Mouse (Mus musculus) right cerebral cortex, postnatal 36 days (tissue): ENCODE measurements around the gene Capn3.

Experiments used
- DNase-seq, 2 experiments: peaks; one replicate each; pipeline ENCODE4 v3.0.0; 2022; ENCODE audit warnings: low spot score in 2 of 2, mixed read lengths in 1 of 2

Capn3 gene

DNA sequence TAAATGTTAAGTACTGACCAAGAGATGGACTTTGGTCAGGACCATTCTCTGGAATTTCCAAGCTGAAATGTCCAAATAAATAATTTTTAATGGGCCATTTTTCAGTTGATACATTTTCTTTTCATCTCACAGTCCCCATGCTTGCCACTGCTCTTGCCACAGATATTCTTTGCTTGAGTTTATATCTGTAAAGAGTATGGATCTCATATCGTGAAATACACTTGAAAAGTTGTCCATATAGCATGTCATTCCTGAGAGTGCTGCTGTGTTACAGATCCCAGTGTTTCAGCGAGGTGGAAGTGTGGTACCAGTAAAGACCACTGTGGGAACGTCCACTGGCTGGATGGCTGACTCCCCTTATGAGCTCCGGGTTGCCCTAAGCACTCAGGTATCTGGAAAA lies at the start of gene Capn3:
TSS of gene Capn3 (plus strand) at position 301 of the 400 bp plus-strand sequence.
- no peak for DNase-seq

DNA sequence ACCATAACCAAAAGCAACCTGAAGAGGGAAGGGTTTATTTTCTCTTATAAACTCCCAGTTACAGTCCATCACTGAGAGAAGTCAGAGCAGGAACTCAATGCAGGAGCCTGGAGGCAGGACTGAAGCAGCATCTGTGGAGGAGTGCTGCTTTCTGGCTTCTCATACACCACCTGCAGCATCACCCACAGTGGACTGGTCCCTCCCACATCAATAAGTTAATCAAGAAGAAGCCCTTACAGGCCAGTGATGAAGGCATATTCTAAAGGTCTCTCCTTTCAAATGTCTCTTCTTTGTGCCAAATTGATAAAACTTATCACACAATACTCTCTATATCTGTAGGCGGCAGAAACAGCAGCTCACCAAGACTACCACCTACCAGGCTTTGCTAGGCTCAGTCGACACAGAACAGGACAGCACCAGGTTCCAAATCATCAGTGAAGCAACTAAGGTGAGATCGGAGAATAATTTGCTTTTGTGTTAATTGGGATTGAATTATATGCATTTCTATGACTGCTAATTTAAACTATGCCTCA lies 44.7 kb upstream of the Capn3 start:
- no peak for DNase-seq

DNA sequence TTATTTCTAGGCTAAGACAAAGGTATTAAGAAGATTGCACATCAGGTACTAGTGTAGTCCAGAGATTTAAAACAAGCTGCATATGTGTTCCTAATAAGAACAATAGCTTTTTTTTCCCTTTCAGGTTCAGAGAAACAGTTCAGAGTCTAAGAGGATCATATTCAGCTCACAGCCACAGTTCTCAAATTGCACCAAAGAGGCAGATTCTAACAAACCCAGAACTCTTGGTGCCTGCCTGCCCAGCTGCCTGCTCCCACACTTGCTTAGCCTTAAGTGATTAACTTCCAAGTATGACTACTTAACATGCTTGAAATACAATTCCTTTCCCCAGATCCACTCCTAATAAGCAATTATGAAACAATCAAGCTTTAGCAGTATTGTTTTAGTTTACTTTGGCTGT lies 41.7 kb upstream of the Capn3 start:
- DNase-seq = no peak

DNA sequence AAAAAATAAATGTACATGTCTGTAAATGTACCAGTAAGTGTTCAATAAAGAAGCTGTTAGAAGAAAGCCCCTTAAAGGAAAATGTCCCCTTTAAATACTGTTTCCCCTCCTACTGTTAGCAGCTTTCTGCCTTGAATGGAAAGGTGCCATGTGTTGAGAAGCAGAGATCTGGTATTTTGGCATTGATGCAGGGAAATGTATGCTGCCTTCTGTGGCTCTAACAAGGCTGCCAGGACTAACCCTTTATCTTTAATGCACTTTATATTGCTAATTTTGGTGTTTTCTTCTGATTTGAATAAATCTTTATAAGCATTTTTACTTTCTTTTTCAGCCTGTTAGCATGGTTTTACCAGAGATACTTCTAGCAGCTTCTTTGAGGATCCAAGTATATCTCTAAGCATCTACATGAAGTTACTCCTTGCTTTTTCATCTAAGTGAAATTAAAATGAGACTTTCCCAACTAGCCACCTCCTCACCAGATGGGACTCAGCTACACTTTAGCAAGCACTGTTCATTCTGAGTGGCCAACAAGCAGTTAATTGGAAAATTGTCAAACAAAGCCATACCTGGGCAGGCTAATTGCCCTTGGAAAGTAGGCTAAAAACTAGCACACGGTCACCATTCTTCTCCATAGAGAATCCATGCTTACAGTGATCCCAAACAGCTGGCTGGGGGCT lies 40.9 kb upstream of the Capn3 start:
- no peak for DNase-seq

DNA sequence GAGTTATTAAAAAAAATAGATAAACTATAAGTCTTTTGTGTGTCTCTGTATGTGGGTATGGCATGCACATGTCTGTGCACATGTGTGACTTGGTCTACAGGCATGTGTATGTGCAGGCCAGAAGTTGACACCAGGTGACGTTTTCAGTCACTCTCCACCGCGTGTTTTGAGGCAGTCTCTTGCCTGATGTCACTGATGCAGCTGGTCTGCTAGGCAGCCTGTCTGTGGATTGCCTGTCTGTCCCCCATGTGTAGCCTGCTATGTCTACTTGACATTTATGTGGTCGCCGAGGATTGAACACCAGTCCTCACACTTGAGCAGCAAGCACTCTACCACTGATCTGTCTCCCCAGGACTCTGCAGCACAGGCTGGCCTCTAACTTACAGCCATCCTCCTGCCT lies 31.4 kb upstream of the Capn3 start:
- no peak for DNase-seq

DNA sequence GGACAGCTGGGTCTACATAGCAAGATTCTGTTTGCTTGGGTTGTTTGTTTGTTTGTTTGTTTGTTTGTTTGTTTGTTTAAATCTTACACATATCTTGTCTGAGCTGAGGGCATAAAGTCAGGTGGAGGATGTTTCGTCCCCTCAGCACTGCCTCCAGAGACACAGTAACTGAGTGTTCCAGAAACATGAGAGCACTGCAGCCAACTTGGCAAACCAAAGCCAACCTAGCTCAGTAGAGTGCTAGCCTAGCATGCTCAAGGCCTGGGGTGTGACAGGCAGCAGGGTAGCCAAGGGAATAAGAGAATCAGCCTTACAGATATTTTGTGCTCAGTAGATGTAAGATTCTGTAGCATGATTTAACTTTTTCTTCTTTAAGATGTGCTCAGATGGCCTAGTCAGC lies 11.3 kb upstream of the Capn3 start:
- DNase-seq = no peak

DNA sequence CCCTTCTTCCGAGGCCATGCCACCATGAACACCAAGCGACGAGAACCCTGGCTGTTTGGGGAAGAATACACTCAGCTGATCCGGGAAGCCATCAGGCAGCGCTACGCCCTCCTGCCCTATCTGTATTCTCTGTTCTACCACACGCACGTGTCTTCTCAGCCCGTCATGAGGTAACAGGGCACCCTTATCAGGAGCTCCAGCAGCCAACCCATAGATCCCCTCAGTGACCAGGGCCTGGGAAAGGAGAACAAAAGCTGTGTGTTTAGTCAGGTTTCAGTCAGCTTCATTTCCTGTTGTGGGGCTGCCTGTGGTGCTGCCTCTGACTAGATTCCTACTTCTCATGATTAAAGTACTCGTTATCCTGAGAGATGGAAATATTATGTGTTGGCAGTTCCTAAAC lies 9.4 kb upstream of the Capn3 start:
- DNase-seq = no peak

DNA sequence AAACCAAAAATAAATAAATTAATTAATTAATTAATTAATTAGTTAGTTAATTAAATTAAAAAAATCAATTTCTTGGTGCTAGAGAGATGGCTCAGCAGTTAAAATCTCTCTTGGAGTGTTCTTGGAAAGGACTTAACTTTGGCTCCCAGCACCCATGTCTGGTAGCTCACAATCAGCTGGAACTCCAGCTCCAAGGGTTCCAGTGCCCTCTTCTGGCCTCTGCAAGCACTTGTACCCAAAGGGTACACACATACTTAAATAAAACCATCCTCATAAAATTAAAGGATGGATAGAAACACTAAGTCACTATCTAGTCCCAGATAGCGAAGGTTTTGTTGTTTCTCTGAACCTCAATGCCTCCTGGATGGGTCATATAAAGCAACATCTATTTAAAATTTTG lies 8.5 kb upstream of the Capn3 start:
- DNase-seq = no peak

DNA sequence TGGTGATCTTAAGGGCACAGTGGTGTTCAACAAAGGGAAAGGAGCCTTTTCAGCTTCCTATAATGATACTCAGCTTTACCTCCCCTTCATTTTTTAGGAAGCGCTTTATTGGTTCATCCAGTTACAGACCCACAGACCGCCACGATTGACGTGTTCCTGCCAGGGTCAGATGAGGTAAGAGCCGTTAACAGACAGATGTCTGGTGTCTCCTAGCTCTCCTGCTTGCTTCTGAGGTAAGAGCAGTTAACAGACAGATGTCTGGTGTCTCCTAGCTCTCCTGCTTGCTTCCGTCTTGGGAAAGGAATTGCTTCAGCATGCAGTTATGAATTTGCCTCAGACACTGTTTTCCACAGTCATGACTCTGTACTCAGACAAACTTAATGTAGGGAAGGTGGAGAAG lies 5.1 kb upstream of the Capn3 start:
- DNase-seq = no peak

DNA sequence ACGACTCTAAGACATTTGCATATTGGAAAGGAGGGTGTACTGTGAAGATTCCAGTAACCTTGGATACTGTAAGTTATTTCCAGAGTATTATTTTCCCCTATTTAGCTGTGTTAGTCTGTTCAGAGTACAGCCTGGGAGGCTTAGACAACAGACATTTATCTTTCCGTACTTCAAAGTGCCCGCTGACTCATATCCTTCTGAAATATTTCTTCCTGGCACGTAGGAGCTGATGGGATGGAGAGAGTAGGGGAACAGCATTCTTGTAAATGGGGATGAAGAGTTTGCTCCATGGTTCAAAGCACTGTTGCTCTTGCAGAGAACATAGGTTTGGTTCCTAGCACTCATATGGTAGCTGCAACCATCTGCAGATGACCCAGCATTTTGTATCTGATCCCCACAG lies 3.2 kb upstream of the Capn3 start:
- no peak for DNase-seq

DNA sequence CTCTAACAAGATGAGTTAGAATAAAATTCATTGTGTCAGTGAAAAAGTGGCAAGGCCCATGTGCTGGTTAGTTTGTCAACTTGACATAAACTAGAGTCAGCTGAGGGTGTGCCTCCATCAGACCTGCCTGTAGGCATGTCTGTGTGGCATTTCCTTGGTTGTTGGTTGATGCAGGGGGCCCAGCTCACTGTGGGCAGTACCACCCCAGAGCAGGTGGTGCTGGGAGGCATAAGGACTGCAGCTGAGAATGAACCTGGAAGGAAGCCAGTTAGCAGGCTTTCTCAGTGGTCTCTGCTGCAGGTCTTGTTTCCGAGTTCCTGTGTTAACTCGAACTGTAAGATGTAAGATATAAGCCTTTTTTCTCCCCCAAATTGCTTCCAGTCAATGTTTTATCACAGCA lies 832 bp upstream of the Capn3 start:
- no peak for DNase-seq

DNA sequence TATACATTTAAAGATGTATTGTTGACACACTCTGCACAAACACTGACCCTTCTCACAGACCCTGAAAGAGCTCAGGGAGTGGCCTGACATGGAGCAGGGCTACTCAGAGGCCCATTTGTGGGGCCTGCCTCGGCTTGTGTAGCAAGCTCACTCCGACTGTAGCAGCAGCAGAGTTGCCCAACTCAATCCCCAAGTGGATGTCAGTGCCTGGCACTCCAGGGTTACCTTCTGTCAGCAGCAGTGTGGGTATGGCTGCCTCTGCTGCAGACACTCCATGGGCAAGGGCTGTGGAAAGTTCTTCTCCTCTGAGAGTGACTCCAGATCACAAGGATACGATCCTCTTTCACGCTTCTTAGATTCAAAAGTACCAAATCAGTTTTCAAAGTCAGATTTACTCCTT lies 4.4 kb downstream of the Capn3 start:
- DNase-seq = no peak

DNA sequence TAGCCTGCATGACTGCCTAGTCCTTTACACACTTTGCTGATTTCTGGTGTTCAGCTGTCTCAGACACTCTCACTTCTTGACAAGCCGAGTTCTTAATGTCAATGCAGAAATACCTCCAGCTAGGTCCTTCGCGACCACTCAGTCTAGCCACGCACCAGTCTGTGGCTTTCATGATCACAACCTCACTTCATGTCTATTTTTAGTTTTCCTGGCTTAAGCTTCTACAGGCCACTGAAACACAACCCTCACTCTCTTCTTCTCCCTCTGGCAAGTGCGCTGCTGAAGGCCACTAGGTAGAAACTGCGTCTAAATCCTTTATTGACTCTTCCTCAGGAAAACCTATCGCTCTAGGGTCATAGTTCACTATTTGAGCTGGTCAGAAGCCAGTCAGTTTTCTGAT lies 7.5 kb downstream of the Capn3 start:
- DNase-seq = no peak

DNA sequence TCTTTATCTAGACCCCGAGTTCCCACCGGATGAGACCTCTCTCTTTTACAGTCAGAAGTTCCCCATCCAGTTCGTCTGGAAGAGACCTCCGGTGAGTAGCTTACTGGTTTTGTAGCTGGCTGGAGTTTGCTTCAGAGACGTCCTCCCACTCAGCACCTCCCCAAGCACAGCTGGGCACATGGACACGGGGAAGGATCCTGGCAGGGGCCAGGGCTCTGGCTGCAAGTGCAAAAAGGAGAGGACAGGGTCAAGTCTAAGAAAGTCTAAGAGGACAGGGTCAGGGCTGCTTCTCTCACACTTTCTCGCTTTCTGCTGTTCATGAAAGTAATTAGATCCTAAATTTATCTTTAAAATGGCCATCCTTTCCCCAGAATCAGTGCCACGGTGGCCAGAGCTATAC lies 8.3 kb downstream of the Capn3 start:
- DNase-seq = no peak

DNA sequence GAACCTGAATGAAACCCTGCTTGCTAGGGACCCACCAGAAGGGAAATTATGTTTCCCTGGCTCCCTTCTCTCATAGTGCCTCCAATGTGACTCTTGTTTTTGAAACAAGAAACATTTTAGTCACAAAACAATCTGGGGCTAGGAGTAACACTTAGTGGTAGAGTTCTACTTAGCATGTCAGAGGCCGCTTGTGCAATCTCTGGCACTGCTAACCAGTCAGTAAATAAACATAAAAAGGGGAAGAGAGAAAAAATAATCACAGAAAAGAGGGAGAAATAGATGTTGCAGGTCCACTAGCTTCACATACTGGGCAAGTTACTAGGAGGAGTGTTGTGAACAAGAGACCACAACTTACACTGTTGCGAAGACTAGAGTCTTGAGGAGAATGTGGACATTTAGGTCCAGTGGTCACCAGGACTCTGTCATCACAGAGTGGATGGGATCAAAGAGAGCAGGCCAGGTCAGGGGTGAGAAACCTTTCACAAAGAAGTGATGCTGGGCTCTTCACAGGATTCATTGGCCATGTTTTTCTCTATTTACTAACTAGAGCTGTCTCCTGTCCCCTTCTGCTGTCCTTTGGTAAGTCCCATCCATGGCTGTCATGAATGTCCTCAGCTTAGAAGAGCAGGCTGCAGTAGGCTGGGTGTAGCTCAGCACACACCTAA lies 9.0 kb downstream of the Capn3 start:
- DNase-seq = no peak

DNA sequence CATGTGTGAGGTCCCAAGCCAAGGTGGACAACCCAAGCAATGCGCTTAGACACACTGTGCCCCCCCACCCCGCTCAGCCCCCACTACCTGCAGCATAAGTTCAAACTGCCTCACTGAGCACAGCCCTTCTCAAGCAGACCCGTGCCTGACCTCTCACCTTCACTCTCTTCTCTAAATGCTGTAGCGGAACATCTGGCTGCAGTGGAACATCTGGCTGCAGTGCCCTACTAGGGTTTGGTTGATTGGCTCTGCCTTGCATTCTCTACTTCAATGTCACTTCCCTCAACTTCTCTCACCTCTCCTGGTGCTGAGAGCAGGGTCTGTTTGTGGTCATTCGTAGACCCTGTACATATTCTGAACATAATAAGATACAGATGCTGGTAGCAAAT lies 9.6 kb downstream of the Capn3 start:
- no peak for DNase-seq

DNA sequence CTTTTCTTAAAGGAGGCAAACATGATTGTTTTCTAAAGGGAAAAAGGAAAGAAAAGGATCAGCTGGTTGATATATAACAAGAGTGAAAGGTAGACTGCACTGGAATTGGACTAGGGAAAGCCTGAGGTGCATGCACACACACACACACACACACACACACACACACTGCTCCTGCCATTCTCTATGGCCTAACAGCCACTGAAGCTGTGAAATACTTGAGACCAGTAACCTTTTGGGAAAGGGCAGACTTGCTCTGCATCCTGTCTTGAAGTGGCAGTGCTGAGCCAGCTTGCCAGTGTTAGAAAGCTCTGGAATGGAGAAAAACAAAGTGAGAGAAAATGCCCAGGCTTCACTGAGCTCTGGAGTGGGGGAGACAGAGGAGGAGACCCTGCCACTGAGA lies 12.2 kb downstream of the Capn3 start:
- DNase-seq = no peak

DNA sequence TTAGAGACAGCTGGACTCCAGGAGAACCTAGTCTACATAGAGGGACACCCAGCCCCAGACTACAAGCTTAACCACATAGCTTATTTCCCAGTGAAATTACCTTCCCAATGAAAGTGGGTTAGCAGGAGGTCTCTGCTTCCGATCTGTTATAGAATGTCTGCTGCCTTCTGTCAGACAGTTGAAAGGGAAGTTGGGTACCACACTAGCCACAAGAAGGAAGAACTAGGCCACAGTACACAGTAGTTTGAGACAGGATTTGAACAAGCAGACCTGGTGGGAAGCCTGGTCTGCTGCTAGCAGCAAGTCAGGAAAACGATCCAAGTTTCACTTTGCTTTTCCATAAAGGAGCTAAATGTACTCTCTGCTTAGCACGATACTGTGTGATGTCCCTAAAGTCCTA lies 13.4 kb downstream of the Capn3 start:
- DNase-seq = no peak

DNA sequence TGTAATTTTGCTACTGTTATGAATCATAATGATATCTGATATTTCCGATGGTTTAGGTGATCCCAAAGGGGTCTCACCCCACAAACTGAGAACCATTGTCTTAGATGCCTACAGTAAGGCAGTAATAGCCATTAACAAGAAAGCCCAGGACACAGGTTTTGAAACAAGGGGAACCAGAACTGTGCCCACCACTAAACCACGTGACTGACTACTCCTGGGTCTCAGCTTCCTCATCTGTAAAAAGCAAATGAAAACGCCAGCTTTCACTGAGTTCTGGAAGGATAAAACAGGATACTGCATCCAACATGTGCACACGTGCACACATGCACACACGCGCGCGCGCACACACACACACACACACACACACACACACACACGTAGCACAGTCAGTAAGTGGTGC lies 13.9 kb downstream of the Capn3 start:
- DNase-seq = no peak

DNA sequence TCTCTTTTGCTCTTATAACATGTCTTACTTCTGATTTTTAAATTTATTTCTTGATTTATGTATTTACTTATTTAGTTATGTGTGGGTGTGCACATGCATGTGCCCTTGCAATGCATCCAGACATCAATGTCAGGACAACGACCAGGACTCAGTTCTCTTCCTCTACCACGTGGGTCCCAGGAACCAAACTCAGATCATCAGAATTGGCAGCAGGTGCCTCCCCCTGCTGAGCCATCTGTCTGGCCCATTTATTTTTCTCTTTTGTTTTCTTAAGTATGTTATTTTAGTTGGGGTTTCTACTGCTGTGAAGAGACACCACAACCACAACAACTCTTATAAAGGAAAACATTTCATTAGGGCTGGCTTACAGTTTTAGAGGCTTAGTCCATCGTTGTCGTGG lies 15.0 kb downstream of the Capn3 start:
- no peak for DNase-seq

DNA sequence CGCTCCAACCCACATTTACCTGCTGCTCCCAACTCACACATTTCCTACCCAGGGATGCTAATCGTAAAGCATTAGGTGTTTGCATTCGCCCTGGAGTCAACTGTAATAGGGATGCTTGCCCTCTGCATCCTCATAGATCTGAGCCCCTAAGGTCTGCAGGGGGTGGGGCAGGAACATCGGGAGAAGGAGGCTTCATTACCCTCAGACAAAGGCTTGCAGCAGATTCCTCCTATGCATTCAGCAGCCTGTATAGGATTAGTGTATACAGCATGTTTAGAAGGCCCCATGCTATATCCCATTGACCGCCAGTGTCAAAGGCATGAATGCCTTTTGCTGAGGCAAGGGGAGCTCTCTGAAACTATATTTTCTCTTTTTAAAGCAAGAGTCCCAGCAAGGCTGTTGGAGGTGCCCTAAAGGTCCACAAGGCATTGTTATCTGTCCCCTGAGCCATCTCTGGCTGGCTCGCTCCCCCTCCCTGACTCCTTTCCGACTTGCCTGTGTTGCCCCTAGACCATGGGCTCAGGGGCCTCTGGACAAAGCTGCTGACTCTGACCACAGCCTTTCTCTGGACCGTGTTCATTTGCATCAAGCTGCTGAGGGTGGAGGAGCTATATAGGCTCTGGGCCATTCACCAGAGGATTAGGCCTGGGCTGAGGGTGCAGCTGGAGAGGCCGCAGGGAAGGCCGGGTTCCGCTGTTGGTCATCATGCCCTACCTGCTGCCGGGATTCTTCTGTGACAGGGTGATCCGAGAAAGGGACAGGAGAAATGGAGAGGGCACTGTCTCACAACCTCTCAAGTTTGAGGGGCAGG lies 20.7 kb downstream of the Capn3 start:
- DNase-seq = no peak

DNA sequence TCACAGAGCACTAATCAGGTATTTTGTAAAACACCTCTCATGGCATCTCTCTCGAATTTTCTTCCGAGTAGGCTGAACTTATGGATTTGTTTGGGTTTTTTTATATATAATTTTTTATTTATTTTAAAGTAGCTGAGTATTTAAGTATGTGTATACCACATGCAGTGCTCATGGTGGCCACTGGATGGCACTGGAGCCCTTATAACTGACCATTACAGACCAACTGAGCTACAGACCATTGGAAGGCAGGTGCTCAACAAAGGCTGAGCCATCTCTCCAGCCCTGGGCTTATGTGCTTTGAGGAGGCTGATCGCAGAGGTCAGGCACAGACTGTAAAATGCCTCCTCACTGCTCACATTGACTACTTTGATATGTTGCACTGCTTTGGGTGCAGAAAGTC lies 22.8 kb downstream of the Capn3 start:
- peak; percentile 47 to 53 for DNase-seq

DNA sequence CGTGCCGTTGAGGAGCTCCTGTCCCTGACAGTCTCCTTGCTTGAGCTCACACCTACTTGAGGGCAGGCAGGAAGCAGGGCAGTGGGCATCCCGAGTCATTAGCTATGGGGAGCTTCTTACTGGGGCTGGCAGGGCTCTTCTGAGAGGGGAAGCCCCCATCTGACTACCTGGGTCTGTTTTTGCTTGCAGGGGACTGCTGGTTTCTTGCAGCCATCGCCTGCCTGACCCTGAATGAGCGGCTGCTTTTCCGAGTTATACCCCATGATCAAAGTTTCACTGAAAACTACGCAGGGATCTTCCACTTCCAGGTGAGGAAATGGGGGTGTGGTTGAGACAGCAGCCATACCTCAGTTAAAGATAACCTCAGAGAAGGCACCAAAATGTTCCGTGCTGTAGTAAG lies 26.1 kb downstream of the Capn3 start:
- no peak for DNase-seq
